8 mouse cellular contexts compared by ENCODE assay signal in genomic region chr8:35765020-35765419, GRCm38 (mm10). TPM values are rescaled to one million over a fixed set of nuclear protein-coding genes. Genes with fewer than 3 reads are reported as not detected.
DNase-seq lines count a peak whose midpoint lies in the region; ATAC-seq lines count a peak whose summit lies in the region.

No protein-coding gene starts in this region.

- H3K4me1 ChIP-seq in heart, embryonic 12.5 days (replicated peaks), result peaks cover 11% of the 10 kb centered on the region; the same call in 1 of the 2 replicates
- H3K4me1 ChIP-seq in forebrain, embryonic 14.5 days (ENCODE audit: control insufficient read depth, insufficient read depth, low read length), result peaks cover 5% of the 10 kb centered on the region
- no peaks in the 10 kb centered on the region for H3K4me1 ChIP-seq in liver, embryonic 15.5 days (replicated peaks)

- H3K9me3 ChIP-seq in heart, embryonic 12.5 days (replicated peaks), result no peaks in the 10 kb centered on the region
- H3K9me3 ChIP-seq in forebrain, embryonic 14.5 days (replicated peaks; ENCODE audit: control insufficient read depth, low read length), result no peaks in the 10 kb centered on the region
- H3K9me3 ChIP-seq in liver, embryonic 15.5 days (replicated peaks), result no peaks in the 10 kb centered on the region

- H3K36me3 ChIP-seq in heart, embryonic 12.5 days, result no peaks in the 10 kb centered on the region
- H3K36me3 ChIP-seq in forebrain, embryonic 14.5 days (ENCODE audit: control insufficient read depth, insufficient read depth, low read length), result no peaks in the 10 kb centered on the region
- no peaks in the 10 kb centered on the region for H3K36me3 ChIP-seq in liver, embryonic 15.5 days (replicated peaks)

- no peak for ATAC-seq in heart, embryonic 12.5 days (ENCODE audit: insufficient number of reproducible peaks, low FRiP score)
- 0 out of 2 replicates have a peak, but pooled peaks have one; percentile 37 for ATAC-seq in forebrain, embryonic 14.5 days
- ATAC-seq in liver, embryonic 15.5 days (ENCODE audit: insufficient read depth), result no peak

- peak overlapping the region; percentile 48 for H3K4me3 ChIP-seq in heart, embryonic 12.5 days
- H3K4me3 ChIP-seq in forebrain, embryonic 14.5 days (ENCODE audit: low read depth, low read length), result peak overlapping the region; percentile 42
- H3K4me3 ChIP-seq in liver, embryonic 15.5 days (replicated peaks), result no peak overlapping the region

- no peak for DNase-seq in heart, adult 8-10 months (ENCODE audit: low spot score)
- DNase-seq in Muller cell, postnatal 12 days (ENCODE audit: inconsistent ontology term), result peak; percentile 65
- DNase-seq in forebrain, embryonic 14.5 days (ENCODE audit: low spot score), result peak; percentile 5
- DNase-seq in spleen, adult 12 weeks (ENCODE audit: low spot score), result no peak
- DNase-seq in adrenal gland, postnatal 25 days, result no peak
- no peak for DNase-seq in cerebellum, postnatal 25 days

- peak overlapping the region; percentile 33; the same call in 1 of the 2 replicates for H3K9ac ChIP-seq in heart, embryonic 12.5 days
- H3K9ac ChIP-seq in forebrain, embryonic 14.5 days (ENCODE audit: low read length), result peak overlapping the region; percentile 61; the same call in 1 of the 2 replicates
- H3K9ac ChIP-seq in liver, embryonic 15.5 days, result no peak overlapping the region

- H3K27me3 ChIP-seq in heart, embryonic 12.5 days (replicated peaks), result peaks cover 54% of the 10 kb centered on the region
- peaks cover 8% of the 10 kb centered on the region; the same call in 1 of the 2 replicates for H3K27me3 ChIP-seq in forebrain, embryonic 14.5 days (replicated peaks; ENCODE audit: control insufficient read depth, insufficient read depth, low read length)
- peaks cover 26% of the 10 kb centered on the region for H3K27me3 ChIP-seq in liver, embryonic 15.5 days

- H3K4me2 ChIP-seq in heart, embryonic 12.5 days, result peak overlapping the region; percentile 81
- H3K4me2 ChIP-seq in forebrain, embryonic 14.5 days (ENCODE audit: low read length), result peak overlapping the region; percentile 94
- peak overlapping the region; percentile 50; the same call in 1 of the 2 replicates for H3K4me2 ChIP-seq in liver, embryonic 15.5 days

- WGBS in heart, embryonic 12.5 days, result 3% methylated on average over 9 of the region's 9 CpGs
- 2% methylated on average over 9 of the region's 9 CpGs for WGBS in forebrain, embryonic 14.5 days
- WGBS in liver, embryonic 15.5 days (ENCODE audit: insufficient replicate concordance), result 6% methylated on average over 9 of the region's 9 CpGs

- H3K27ac ChIP-seq in heart, embryonic 12.5 days (ENCODE audit: poor library complexity, severe bottlenecking), result no peak overlapping the region
- no peak overlapping the region for H3K27ac ChIP-seq in forebrain, embryonic 14.5 days (ENCODE audit: low read depth, low read length)
- H3K27ac ChIP-seq in liver, embryonic 15.5 days (replicated peaks), result no peak overlapping the region

RNA-seq across cellular contexts. Expression of gene Gm19410, which starts 0.6 kb away (rescaled TPM):
- 0.14 and 0.15 TPM in 2 replicates for polyA plus RNA-seq in heart, embryonic 12.5 days (2016; fragmentation: Nextera tagmentation; extraction: Ambion mirVana)
- total RNA-seq in heart, adult 8-10 months (2022), result 1 to 10 TPM; 2.4 to 2.7 (median 2.4) TPM
- polyA plus RNA-seq in forebrain, embryonic 14.5 days (2014; fragmentation: Nextera tagmentation; extraction: Ambion mirVana), result 0.08 and 0.11 TPM in 2 replicates
- polyA plus RNA-seq in liver, embryonic 15.5 days (2015; fragmentation: Nextera tagmentation; extraction: Ambion mirVana), result 0.03 and 0.07 TPM in 2 replicates
- 0.06 TPM in 1 of 2 replicates, not detected in the other for total RNA-seq in adrenal gland, postnatal 25 days (2021)

Comparison
In these comparisons a context has a peak if more than half of its experiments do, and no peak if none do; other contexts are left out.
1. DNase-seq: peak in Muller cell, postnatal 12 days (single experiment) and forebrain, embryonic 14.5 days (single experiment); none in heart, adult 8-10 months (single experiment), spleen, adult 12 weeks (single experiment), adrenal gland, postnatal 25 days (single experiment) and cerebellum, postnatal 25 days (0 of 2).
2. Peak in every context shown above with its lines, with median percentiles within 50 percentile points of each other: H3K4me2 ChIP-seq.